Mouse (Mus musculus): ENCODE results near the gene Arpc1b.

Gene Arpc1b

DNA sequence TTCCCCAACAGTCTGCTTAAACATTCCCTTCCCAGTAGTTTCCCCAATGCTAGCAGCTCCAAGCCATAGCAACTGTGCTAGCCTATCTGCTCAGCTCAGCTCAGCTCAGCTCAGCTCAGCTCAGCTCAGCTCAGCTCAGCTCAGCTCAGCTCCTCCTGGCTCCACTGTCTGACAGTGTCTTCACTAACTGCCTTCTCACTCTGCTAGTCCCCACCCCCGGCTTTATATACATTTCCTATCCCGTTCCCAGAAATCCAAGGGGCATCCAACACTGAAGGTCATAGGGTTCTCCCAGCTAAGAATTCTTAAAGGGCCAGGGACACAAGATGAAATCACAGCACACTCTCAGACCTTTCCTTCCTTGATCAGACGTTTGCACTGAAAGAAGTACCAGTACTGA lies 50.7 kb downstream of the Arpc1b start:
- peak; percentile 52 for DNase-seq (ENCODE audit: low read depth, low spot score)

DNA sequence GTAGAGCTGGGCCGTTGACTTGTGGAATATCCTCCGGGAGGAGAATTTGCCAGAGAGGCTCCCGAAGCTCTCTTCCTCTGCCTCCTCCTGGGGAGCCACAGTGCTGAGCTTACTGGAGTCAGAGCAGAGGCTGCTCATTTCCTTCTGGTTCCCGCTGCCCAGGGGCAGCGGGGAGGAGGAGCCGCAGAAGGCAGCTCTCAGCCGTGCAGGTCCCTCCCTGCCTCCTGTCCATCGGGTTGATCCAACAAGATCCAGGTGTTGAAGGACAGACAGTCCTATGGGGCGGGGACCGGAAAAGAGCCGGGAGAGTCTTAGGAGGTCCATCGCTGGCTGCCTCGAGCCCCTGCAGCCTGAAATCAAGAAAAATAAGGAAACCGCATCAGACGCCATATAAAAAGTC lies 51.2 kb downstream of the Arpc1b start:
- no peak for DNase-seq (ENCODE audit: low read depth, low spot score)

DNA sequence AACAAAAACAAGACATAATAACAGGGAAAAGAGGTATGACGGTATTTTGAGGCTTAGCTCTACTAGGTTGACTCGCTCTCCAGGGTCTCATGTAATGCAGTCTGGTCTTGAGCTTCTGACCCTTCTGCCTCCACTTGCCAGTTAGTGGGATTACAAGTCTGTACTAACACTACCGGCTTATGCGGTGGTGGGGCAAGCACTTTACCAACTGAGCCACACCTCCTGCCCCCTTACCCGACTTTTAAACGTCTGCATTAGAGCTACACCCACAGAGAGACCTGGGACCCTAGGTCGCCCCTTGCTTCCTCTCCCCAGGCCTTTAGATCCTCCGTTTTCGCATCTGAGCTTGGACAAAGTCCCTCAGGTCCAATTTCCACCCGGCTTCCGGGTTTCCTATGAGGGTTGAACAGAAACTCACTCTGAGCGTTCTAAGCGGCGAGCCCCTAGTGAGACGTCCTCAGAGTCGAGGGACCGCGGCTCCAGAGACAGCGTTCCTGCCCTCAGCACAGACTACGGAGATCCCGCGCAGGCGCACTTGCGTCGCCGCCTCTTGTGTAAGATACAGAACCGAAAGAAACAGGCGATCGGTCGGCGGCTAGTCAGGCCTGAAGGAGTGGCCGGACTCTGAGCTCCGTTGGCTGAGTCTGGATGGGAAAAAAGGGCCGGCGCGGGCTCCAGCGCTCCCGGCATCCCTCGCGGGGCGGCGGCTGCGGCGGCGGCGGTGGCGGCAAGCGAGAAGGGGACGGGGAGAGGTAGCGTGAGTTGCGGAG lies 52.7 kb downstream of the Arpc1b start, which contains the start of the genes Ptcd1 and Cpsf4:
Ptcd1 (minus strand) TSS at position 573 of the 770 bp plus-strand sequence.
Cpsf4 (plus strand) TSS at position 678 of the 770 bp plus-strand sequence.
- DNase-seq (ENCODE audit: low read depth, low spot score) = peak; percentile 100

DNA sequence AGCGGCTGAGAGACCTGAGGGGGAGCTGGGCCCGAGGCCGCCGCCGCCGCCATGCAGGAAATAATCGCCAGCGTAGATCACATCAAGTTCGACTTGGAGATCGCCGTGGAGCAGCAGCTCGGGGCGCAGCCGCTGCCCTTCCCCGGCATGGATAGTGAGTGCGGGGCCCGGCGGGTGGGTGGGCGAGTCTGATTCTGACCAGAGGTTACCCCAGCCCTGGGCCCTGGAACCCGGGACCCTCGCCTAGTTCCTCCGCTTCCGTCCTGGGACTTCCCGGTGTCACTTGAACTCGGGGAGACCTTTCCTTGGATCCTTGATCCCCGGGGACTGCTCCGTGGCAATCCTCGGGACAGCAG lies 53.3 kb downstream of the Arpc1b start:
- DNase-seq (ENCODE audit: low read depth, low spot score) = no peak

DNA sequence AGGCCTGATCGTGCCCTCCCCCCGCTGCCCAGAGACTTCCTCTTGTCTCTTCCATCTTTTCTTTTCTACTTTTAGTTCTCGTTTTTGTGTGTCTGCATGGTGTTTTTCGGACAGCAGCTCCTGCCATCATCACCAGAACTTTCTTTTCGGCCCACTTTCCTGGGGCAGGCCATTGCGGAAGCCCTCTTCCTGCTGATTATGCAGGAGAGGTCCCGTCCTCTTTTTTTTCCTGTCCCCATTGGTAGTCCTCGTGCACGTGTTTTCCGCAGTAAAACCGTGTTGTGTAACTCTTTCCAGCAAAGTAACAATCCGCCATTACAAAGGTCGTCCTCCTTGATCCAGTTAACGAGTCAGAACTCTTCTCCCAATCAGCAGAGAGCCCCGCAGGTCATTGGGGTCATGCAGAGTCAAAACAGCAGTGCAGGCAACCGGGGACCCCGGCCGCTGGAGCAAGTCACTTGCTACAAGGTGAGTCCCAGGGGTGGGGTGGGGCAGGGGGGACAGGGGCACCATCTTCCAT lies 64.5 kb downstream of the Arpc1b start:
- peak; percentile 21 for DNase-seq (ENCODE audit: low read depth, low spot score)

All from brain, adult 2 months (tissue).